Mouse (Mus musculus): ENCODE results near the gene Sort1.

DNA sequence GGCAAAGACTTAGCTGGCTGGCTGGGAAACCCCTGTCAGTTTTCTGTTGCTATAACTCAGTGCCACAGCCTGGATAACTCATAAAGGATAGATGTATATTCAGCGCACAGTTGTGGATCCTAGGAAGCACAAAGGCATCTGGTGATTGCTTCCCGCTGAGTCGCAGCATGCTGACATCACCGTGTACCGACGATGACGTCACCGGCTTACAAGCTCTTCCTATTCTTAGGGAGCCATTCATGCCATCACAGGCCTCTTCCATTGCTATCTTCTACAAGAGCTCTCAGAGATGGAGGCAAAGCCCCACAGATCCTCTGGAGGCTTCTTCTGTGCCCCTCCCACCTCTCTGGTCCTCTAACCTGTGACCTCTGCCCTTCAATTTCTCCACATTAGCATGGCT is 19.8 kb downstream of the Sort1 start:
- TF ChIP-seq POLR2A (IDR thresholded peaks at IDR 0.05; ENCODE audit: insufficient read depth, low read depth, low read length), result no peak
- TF ChIP-seq CTCF (IDR thresholded peaks at IDR 0.05; ENCODE audit: insufficient read depth, low read depth, low read length), result no peak

Data from olfactory bulb, adult 2 months (tissue).